Mouse (Mus musculus): ENCODE data around the gene Usp3. TPM values are rescaled to one million over a fixed set of nuclear protein-coding genes. Genes with fewer than 3 reads are reported as not detected.

Gene Usp3
- total RNA-seq, 2 experiments from 2014 or later, result 31.2 to 38.7 TPM

- no peak for DNase-seq
Measured at GRCm38 (mm10) chr9:66575041-66575877, 17.7 kb downstream of the Usp3 start.

GRCm38 (mm10) chr9:66571986-66572700 lies 20.8 kb downstream of the Usp3 start:
- DNase-seq, result no peak

- DNase-seq, result no peak
Measured at GRCm38 (mm10) chr9:66562215-66562614, 30.7 kb downstream of the Usp3 start.

- no peak for DNase-seq
Measured at GRCm38 (mm10) chr9:66561496-66561895, 31.4 kb downstream of the Usp3 start.

DNA sequence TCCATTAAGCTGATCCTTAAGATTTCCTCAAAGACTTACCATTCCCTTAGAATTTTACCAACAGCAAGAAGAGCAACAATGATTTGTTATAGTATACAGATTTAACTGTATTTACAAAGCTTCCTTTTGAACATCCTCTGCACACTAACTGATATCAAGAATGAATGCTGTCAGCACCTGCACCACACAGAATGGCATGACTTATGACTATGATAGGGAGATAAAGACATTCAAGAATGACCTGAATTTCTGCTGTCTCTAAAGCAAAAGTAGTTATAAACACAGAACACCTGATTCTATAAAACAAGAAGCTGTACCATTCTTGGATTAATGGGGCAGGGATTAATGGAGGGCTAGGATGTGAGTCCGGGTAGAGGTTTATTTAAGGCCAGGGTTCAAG lies 32.2 kb downstream of the Usp3 start:
- no peak for DNase-seq

DNA sequence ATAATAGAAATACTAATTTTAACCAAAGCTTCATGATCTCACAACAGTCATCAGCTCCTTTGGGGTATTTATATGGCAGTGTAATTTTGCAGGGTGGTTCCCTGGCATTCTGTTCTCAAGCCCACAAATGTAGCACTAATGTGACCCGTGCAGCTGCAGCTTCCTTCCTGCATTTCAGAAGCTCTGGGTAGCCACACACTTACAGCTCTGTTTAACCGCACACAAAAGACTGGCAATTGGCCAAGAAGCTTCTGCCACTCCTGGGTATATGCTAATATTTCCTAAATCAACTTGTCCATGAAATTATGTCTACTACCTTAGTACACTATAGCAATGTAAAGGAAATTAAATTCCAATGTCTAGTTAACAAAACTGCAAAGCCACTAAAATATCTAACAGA lies 32.6 kb downstream of the Usp3 start:
- peak in 1 of 2 experiments; percentile 18 for DNase-seq

DNA sequence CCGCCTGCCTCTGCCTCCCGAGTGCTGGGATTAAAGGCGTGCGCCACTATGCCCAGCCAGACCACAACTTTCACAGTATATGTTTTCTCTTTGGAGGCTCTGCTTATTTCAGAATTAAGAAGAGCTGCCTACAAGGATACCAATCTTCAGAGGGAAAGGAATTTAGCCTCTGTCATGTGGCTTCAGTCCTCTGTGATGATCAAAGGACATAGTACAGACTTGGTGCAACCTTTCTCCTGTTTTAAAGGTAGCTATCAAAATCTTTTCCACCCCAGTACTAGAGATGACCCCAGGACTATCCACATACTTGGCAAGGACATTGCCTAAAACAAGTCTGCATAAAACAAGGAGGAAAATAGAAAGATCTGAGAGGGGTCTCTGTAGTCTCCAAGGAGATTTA lies 34.0 kb downstream of the Usp3 start:
- DNase-seq, result no peak

- DNase-seq, result no peak
Measured at GRCm38 (mm10) chr9:66542785-66543184, 50.2 kb downstream of the Usp3 start.

DNA sequence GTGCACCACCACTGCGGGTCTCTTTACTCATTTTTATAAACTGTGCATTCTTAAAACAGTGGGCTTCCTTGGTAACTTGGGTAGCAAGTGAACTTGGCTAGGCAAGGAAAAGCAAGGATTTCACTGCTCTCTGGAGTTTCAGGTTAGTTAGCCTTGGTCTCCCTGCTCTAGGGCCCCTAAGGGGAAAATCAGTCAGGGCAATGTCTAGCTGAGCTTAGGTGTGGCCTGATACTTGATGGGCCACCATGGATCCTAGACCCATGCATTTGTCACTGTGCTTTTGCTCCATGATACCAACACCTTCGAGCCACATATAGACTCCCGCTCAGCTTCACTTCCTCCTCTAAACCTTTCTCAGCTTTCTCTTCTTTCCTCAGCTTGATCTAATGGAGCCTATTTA lies 71.3 kb downstream of the Usp3 start:
- DNase-seq, result no peak

DNA sequence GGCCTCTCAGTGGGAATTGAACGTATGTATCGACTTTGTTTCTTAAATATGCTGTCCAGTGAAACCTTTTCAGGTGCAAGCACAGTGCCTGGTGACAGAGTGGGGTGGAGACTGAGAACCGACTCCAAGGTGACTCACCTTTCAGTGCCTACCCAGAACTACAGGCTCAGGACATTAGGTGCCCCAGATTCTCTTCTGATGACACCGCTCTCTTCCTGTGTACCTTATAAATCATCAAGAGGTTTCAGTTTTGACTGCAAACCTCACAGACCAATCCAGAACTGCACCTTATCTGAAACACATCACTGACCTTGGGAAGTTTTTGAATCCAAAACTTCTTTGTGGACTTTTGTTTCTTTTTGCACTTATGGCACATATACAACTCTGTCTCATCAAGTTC lies 72.6 kb downstream of the Usp3 start:
- DNase-seq, result no peak

- no peak for DNase-seq
Measured at GRCm38 (mm10) chr9:66518901-66519300, 74.0 kb downstream of the Usp3 start.

- peak in 1 of 2 experiments; percentile 53 for DNase-seq
Measured at GRCm38 (mm10) chr9:66518251-66518650, 74.7 kb downstream of the Usp3 start.

- no peak for DNase-seq
Measured at GRCm38 (mm10) chr9:66517746-66518145, 75.2 kb downstream of the Usp3 start.

DNA sequence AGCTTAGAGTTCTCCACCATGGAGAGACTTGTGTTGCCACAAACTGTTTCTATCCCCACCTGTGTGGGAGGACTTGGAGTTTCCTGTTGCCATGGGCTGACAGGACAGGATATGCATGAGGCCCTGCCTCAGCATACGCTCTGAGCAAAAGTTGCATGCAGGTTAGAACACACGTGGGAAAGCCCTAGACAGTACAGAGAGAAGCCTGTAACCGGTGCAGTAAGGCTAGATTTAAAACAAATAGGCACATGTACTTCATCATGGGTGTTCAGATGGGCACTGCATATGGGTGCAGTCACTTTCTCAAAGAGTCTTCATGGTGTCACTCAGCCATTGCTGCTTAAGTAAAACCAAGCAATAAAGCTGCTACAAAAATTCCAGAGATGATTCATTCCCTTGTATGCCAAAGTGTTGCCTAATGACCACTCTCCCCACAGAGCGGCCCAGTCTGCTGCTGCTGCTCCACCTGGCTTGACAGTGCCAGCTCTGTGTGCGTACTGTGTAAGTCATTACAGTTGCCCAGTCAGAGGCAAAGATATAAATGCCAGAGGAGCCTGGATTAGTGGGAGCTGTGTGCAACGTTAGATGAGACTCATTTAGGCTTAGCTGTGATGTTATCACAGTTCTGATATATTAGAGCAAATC lies 76.5 kb downstream of the Usp3 start:
- peak; percentile 56 to 58 for DNase-seq

GRCm38 (mm10) chr9:66515680-66516210 lies 77.2 kb downstream of the Usp3 start:
- no peak for DNase-seq

DNA sequence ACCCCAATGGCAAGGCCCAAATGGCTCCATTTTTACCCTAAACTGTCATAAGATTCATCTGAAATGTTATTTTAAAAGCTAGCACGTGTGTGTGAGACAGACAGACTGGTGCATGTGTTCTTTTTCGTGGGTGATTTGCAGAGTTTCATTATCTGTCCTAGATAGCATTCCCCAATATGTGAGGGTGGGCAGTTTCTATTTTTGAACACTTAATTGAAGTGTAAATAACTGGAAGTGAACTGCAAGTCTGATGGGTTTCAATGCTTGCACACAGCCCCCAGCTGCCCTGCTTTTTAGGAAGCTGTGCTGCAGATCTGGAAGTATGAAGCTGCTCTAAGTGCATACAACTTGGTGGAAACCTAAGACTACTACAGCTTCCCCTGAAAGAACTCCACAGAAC lies 77.8 kb downstream of the Usp3 start:
- DNase-seq, result no peak

DNA sequence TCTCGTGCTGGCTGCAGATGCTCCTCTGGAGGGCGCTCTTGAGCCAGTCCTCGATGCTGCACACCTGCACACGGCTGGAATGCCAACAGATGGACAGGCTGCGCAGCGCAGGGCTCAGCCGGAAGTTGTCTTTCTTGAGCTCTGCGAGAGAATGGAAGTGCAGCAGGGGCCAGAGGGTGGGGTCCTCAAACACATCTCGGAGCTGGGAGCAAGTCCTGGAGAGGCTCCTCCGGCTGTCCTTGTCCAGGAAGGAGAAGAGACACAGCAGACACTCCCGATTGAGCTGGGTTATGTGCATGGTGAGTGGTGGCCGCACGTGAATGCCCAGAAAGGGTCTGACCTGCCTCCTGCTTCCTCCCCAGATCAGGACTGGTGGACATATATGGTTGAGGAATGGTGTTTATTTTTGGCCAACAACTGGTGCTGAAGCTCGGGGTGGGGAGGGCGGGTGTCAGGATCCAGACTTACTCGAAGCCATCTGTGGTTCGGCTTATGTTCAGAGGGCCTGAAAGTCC lies 78.6 kb downstream of the Usp3 start, which contains the start of gene Fbxl22:
Fbxl22 (minus strand) TSS at position 338 of the 515 bp plus-strand sequence.
- DNase-seq, result peak in 1 of 2 experiments; percentile 58

DNA sequence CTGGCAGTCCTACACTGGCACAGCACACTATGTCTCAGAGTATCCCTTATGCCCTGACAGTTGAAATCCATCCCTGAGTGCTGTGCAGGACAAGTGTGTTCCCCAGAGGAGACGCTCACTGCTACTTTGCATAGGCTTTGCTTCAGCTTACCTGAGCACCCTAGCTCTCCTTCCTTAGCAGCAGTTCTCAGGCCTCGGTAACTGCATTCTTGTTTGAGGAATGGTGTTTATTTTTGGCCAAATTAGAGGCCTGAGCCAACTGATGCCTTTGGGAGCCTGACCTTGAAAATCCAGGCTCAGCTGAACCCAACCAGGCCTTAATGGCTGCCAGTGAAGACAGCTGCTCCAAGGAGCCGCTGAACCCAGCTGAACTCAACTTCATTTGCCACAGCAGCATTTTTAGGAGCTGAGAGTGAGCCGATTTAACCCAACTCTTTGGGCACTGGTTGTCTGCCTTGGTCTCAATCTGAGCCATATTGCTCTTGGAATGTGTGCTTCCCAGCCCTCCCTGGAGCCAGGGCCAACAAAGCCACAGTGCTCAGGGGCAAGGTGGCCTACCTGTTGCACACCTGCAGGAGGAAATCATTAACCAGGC lies 79.2 kb downstream of the Usp3 start:
- no peak for DNase-seq

- peak; percentile 36 to 42 for DNase-seq
Measured at GRCm38 (mm10) chr9:66513150-66513549, 79.8 kb downstream of the Usp3 start.

DNA sequence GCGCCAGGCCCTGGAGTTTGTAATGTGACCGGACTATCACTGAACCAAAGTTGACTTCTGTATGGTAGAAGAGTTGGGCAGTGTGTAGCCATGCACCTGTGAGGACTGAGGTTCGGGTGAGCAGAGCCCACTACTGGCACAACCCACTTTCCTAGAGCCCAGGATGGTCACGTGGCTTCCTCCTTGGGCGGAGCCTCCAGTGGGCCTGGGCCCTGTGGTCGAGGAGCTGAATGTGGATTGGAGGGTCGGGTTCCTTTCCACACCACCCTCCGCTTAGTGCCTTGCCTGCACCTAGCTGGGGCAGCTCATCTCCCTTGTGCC lies 80.6 kb downstream of the Usp3 start:
- DNase-seq, result peak; percentile 88 to 91

DNA sequence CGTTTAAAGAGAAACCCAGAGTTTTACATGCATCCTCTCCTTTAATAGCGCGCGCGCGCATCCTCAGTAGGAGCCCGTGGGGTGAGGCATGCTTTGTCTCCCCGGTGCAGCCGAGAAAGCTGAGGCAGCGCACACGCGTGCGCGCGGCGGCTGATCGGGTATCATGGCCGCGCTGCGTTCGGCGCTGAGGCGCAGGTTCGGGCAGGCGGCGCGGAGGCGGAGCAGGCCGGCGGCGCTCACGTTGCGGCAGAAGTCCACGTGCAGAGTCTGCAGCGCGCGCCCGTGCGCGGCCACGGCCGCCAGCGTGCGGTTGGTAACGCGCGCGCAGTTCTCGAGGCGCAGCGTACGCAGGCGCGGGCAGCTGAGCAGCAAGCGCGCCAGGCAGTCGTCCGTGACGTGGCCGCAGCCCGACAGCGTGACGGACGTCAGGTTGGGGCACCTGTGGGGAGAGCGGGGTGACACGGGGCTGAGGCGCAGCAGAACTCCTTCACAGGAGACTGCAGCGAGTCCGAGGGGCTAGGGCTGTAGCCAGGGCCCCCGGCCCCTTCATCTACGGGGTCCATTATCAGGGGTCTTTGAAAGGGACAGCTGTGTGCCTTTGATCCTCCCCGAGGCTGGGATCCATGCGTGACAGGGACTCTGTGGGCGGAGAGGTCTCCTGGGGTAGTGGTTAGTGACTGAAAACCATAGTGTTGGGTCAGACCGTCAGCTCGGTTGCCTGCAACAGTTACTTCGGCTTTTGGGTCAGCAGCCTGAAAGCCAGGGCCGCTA lies 81.2 kb downstream of the Usp3 start:
- peak; percentile 96 to 97 for DNase-seq
